ENCODE assay signal across 27 mouse cellular contexts in genomic region chr2:79111673-79112072, GRCm38 (mm10).
"Had no signal": no experiment of that assay in that cellular context is flagged by ENCODE, and none has a peak within 500 bp of the region (broad histone marks: within the 10 kb centered on the region; RNA-seq: fewer than 3 reads in every experiment).

No protein-coding gene starts in this region.

- ATAC-seq: forebrain, embryonic 13.5 days; forebrain, embryonic 15.5 days; forebrain, embryonic 16.5 days; forebrain, postnatal 0 days had no signal

- H3K36me3 ChIP-seq: embryonic facial prominence, embryonic 10.5 days; embryonic facial prominence, embryonic 12.5 days; embryonic facial prominence, embryonic 13.5 days; embryonic facial prominence, embryonic 15.5 days; forebrain, embryonic 10.5 days; forebrain, embryonic 12.5 days; forebrain, embryonic 15.5 days had no signal

- DNase-seq: cerebellum, adult 8-10 months; cerebellum, adult 9-10 months; cerebellum, adult 9-11 months; cerebellum, postnatal 10 days; cerebellum, postnatal 14 days; cerebellum, postnatal 25 days; cerebellum, postnatal 36 days; embryo, embryonic 11 days; forebrain, postnatal 0 days; gastrocnemius, adult 2 months; gastrocnemius, postnatal 10 days; gastrocnemius, postnatal 14 days; gastrocnemius, postnatal 25 days; gastrocnemius, postnatal 36 days; heart, adult 11 months; heart, adult 18-20 months; heart, adult 2 months had no signal

- H3K27me3 ChIP-seq: embryonic facial prominence, embryonic 12.5 days; embryonic facial prominence, embryonic 13.5 days; embryonic facial prominence, embryonic 15.5 days; forebrain, embryonic 12.5 days; forebrain, embryonic 13.5 days; forebrain, embryonic 15.5 days had no signal

- H3K9ac ChIP-seq: embryonic facial prominence, embryonic 12.5 days; embryonic facial prominence, embryonic 13.5 days; embryonic facial prominence, embryonic 15.5 days; forebrain, embryonic 12.5 days; forebrain, embryonic 13.5 days; forebrain, embryonic 15.5 days; forebrain, postnatal 0 days had no signal

- H3K4me1 ChIP-seq: embryonic facial prominence, embryonic 10.5 days; embryonic facial prominence, embryonic 12.5 days; embryonic facial prominence, embryonic 13.5 days; embryonic facial prominence, embryonic 15.5 days; forebrain, embryonic 10.5 days; forebrain, embryonic 12.5 days; forebrain, embryonic 13.5 days; forebrain, embryonic 15.5 days had no signal

- H3K27ac ChIP-seq: embryonic facial prominence, embryonic 10.5 days; embryonic facial prominence, embryonic 12.5 days; embryonic facial prominence, embryonic 13.5 days; embryonic facial prominence, embryonic 15.5 days; forebrain, embryonic 10.5 days; forebrain, embryonic 12.5 days; forebrain, embryonic 13.5 days; forebrain, embryonic 15.5 days; gastrocnemius, adult 2 months; heart, adult 2 months had no signal

- H3K4me3 ChIP-seq: embryonic facial prominence, embryonic 10.5 days; embryonic facial prominence, embryonic 12.5 days; embryonic facial prominence, embryonic 13.5 days; embryonic facial prominence, embryonic 15.5 days; erythroblast, embryonic 14.5 days; forebrain, embryonic 10.5 days; forebrain, embryonic 12.5 days; forebrain, embryonic 13.5 days; forebrain, embryonic 15.5 days; gastrocnemius, adult 2 months; heart, adult 2 months had no signal

- H3K4me2 ChIP-seq: embryonic facial prominence, embryonic 12.5 days; embryonic facial prominence, embryonic 13.5 days; embryonic facial prominence, embryonic 15.5 days; forebrain, embryonic 12.5 days; forebrain, embryonic 13.5 days; forebrain, embryonic 15.5 days had no signal

- H3K9me3 ChIP-seq: embryonic facial prominence, embryonic 10.5 days; embryonic facial prominence, embryonic 12.5 days; embryonic facial prominence, embryonic 13.5 days; embryonic facial prominence, embryonic 15.5 days; forebrain, embryonic 10.5 days; forebrain, embryonic 12.5 days; forebrain, embryonic 13.5 days; forebrain, embryonic 15.5 days had no signal
